Mouse (Mus musculus): ENCODE data around the gene Lysmd4.
"Not testable (repeated sequence)": the region's sequence is repeated elsewhere in the genome, so short reads cannot be mapped to it uniquely, and the experiment has no call there.

Lysmd4 gene

GRCm38 (mm10) chr7:67232504-67232903, 10.2 kb downstream of the Lysmd4 start:
- no peak for DNase-seq

GRCm38 (mm10) chr7:67234797-67235196, 12.5 kb downstream of the Lysmd4 start:
- no peak for DNase-seq

GRCm38 (mm10) chr7:67236351-67236750, 14.0 kb downstream of the Lysmd4 start:
- no peak for DNase-seq

GRCm38 (mm10) chr7:67237752-67238151, 15.4 kb downstream of the Lysmd4 start:
- no peak for DNase-seq

- no peak for DNase-seq
Measured at GRCm38 (mm10) chr7:67241969-67242368, 19.6 kb downstream of the Lysmd4 start.

GRCm38 (mm10) chr7:67243121-67243893, 21.0 kb downstream of the Lysmd4 start:
- no peak for DNase-seq

- DNase-seq, result no peak
Measured at GRCm38 (mm10) chr7:67243894-67244282, 21.5 kb downstream of the Lysmd4 start.

GRCm38 (mm10) chr7:67245255-67245654, 22.9 kb downstream of the Lysmd4 start:
- no peak for DNase-seq

- no peak for DNase-seq
Measured at GRCm38 (mm10) chr7:67246067-67246466, 23.7 kb downstream of the Lysmd4 start.

GRCm38 (mm10) chr7:67259828-67260563, 37.7 kb downstream of the Lysmd4 start:
- no peak for DNase-seq

- not testable (repeated sequence) for DNase-seq
Measured at GRCm38 (mm10) chr7:67270447-67270846, 48.1 kb downstream of the Lysmd4 start.

GRCm38 (mm10) chr7:67283581-67283980, 61.2 kb downstream of the Lysmd4 start:
- DNase-seq, result no peak

GRCm38 (mm10) chr7:67287456-67287855, 65.1 kb downstream of the Lysmd4 start:
- DNase-seq, result no peak

GRCm38 (mm10) chr7:67291356-67291755, 69.0 kb downstream of the Lysmd4 start:
- no peak for DNase-seq

GRCm38 (mm10) chr7:67296419-67296818, 74.1 kb downstream of the Lysmd4 start:
- no peak for DNase-seq

GRCm38 (mm10) chr7:67304937-67305336, 82.6 kb downstream of the Lysmd4 start:
- DNase-seq, result no peak

- DNase-seq, result no peak
Measured at GRCm38 (mm10) chr7:67307078-67307477, 84.7 kb downstream of the Lysmd4 start.

- no peak for DNase-seq
Measured at GRCm38 (mm10) chr7:67308102-67308501, 85.8 kb downstream of the Lysmd4 start.

GRCm38 (mm10) chr7:67310151-67310550, 87.8 kb downstream of the Lysmd4 start:
- DNase-seq, result no peak

- no peak for DNase-seq
Measured at GRCm38 (mm10) chr7:67313200-67313599, 90.9 kb downstream of the Lysmd4 start.

GRCm38 (mm10) chr7:67318697-67319096, 96.4 kb downstream of the Lysmd4 start:
- no peak for DNase-seq

GRCm38 (mm10) chr7:67320359-67320758, 98.0 kb downstream of the Lysmd4 start:
- no peak for DNase-seq

- no peak for DNase-seq
Measured at GRCm38 (mm10) chr7:67342067-67342625, 119.8 kb downstream of the Lysmd4 start.

- DNase-seq, result no peak
Measured at GRCm38 (mm10) chr7:67344443-67344842, 122.1 kb downstream of the Lysmd4 start.

Data from spleen, adult 18-20 months (tissue).